Mouse (Mus musculus) limb, embryonic 15.5 days (tissue): ENCODE data around the gene Rbfox1. TPM values are rescaled to one million over a fixed set of nuclear protein-coding genes. Genes with fewer than 3 reads are reported as not detected.

ENCODE experiments used
- ATAC-seq: fragments of 200-750 bp; cut with Nextera tagmentation; 2 replicates; pipeline ENCODE4 v1.8.0; 2017; ENCODE audit warnings: low read depth, moderate TSS enrichment; ENCODE audit not compliant: insufficient number of reproducible peaks, low FRiP score, low TSS enrichment
- H3K27ac ChIP-seq: fragments of 300-500 bp; sonication (generic); 2 replicates; pipeline ENCODE4 v1.5.1; 2015; ENCODE audit warnings: moderate library complexity, mild to moderate bottlenecking, inconsistent platforms
- H3K27me3 ChIP-seq: fragments of 300-500 bp; sonication (generic); 2 replicates; pipeline ENCODE4 v1.6.1; 2015; ENCODE audit warnings: inconsistent platforms
- H3K36me3 ChIP-seq: fragments of 300-500 bp; sonication (generic); 2 replicates; pipeline ENCODE4 v1.6.1; 2015; ENCODE audit warnings: inconsistent platforms
- H3K4me1 ChIP-seq: fragments of 300-500 bp; sonication (generic); 2 replicates; pipeline ENCODE4 v1.6.1; 2015; ENCODE audit warnings: inconsistent platforms
- H3K4me2 ChIP-seq: fragments of 300-500 bp; sonication (generic); 2 replicates; pipeline ENCODE4 v1.6.1; 2015; ENCODE audit warnings: mild to moderate bottlenecking, inconsistent platforms
- H3K4me3 ChIP-seq: fragments of 300-500 bp; sonication (generic); 2 replicates; pipeline ENCODE4 v1.5.1; 2015; ENCODE audit warnings: mild to moderate bottlenecking, inconsistent platforms
- H3K9ac ChIP-seq: fragments of 300-500 bp; sonication (generic); 2 replicates; pipeline ENCODE4 v1.6.1; 2015; ENCODE audit warnings: inconsistent platforms
- H3K9me3 ChIP-seq: fragments of 300-500 bp; sonication (generic); 2 replicates; pipeline ENCODE4 v1.6.1; 2016; ENCODE audit warnings: inconsistent platforms
- WGBS: fragments of 180-500 bp; shearing (Covaris S2); methylation state at CpG from one replicate; pipeline ENCODE4 v1.1.7; 2015; 5-methylcytosine and 5-hydroxymethylcytosine counted together
- polyA plus RNA-seq: library from polyadenylated mRNA; unstranded; fragments of >200 nt; fragmentation: Nextera tagmentation; extraction: Ambion mirVana; gene quantifications from 2 replicates; pipeline ENCODE4 v1.2.1, GENCODE M21; 2015

Gene Rbfox1
- polyA plus RNA-seq, 1 experiment from 2014 or later, result 4.0 TPM

DNA sequence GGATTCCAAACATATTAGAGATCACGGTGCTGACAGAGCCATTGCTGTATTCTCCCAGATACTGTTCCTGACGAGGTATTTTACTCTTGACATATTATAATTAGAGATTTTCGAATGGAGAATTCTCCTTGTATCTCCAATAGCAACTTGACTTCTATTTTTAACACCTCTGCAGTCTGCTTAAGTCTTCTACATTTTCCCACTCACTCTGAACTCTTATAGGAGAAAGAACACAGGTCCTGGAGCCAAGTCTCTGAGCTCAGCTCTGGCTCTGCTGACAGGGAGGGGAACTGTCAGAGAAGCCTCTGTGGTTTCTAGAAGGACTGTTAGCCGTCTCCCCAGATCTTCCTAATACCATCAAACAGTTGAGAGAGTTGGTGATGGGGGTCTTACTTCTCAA, 1344.1 kb downstream of the Rbfox1 start:
- H3K36me3 ChIP-seq, result no peaks in the 10 kb centered on the region
- 0 out of 2 replicates have a peak, but pooled peaks cover 2% of the 10 kb centered on the region for H3K4me1 ChIP-seq
- H3K9me3 ChIP-seq, result no peaks in the 10 kb centered on the region
- H3K4me3 ChIP-seq, result no peak overlapping the region
- WGBS, result 52% methylated on average over 4 of the region's 4 CpGs
- no peak overlapping the region for H3K4me2 ChIP-seq
- no peak overlapping the region for H3K27ac ChIP-seq
- no peak for ATAC-seq
- no peak overlapping the region for H3K9ac ChIP-seq
- H3K27me3 ChIP-seq, result no peaks in the 10 kb centered on the region

DNA sequence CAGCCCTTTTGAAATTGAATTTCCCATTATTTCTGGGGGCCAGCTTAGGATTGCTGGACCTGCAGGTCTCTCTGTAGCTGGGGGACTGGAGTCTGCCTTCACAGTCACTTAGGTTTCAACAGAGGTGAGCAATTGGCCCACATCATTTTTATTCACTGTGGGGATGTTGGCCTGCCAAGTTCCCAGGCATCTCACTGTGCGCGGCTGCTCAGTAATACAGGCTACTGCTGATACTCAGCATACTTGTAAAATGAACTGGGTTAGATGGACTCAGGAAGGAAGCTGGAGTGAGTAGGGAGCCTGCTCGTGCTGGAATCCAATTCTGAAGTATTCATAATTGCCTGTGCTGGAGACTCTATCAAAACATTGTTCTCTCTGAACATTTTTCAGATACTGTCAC, 1356.5 kb downstream of the Rbfox1 start:
- H3K4me1 ChIP-seq, result no peaks in the 10 kb centered on the region
- no peak overlapping the region for H3K4me3 ChIP-seq
- 50% methylated on average over 3 of the region's 3 CpGs for WGBS
- H3K9ac ChIP-seq, result no peak overlapping the region
- no peaks in the 10 kb centered on the region for H3K9me3 ChIP-seq
- no peak overlapping the region for H3K27ac ChIP-seq
- no peak for ATAC-seq
- H3K4me2 ChIP-seq, result no peak overlapping the region
- H3K27me3 ChIP-seq, result no peaks in the 10 kb centered on the region
- no peaks in the 10 kb centered on the region for H3K36me3 ChIP-seq

DNA sequence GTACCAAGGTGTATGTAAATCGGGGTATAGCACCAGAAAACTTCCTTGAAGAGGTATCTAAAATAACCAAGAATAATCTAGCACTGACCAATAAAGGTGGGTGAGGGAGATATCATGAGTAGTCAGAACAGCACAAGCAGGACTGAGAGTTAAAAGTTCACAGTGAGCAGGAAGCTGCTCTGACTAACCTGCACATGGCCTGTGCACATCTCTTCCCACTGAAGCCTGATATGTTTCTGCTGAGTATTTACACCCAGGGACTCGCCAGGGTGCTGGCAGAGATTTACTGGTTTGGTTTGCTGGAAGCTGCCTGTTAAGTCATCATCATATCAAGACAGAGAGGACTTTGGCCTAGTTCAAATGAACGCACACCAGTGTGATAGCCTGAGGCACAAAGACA, 1357.3 kb downstream of the Rbfox1 start:
- H3K36me3 ChIP-seq, result no peaks in the 10 kb centered on the region
- H3K9ac ChIP-seq, result no peak overlapping the region
- 80% methylated on average over 3 of the region's 3 CpGs for WGBS
- no peak overlapping the region for H3K4me3 ChIP-seq
- no peaks in the 10 kb centered on the region for H3K9me3 ChIP-seq
- H3K4me1 ChIP-seq, result no peaks in the 10 kb centered on the region
- no peak overlapping the region for H3K27ac ChIP-seq
- no peak overlapping the region for H3K4me2 ChIP-seq
- no peaks in the 10 kb centered on the region for H3K27me3 ChIP-seq
- ATAC-seq, result no peak

DNA sequence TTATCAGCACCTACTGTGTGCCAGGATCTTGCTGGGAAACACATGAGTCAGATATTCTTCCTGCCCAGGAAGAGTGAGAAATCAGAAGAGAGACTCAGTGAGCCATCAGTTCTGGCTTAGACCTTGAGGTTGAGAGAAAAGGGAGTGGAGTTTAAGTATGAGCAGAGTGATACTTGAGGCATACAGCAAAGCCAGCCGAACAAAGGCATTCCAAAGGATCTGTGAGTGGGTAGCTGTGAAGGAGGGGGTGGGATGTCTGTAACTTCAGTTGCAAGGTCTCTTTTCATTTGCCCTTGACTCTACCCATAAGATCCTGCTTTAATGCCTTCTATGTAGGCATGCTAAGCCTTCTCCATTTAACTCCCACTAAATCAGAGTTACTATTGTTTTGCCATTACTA, 1359.2 kb downstream of the Rbfox1 start:
- no peaks in the 10 kb centered on the region for H3K36me3 ChIP-seq
- ATAC-seq, result no peak
- H3K27ac ChIP-seq, result no peak overlapping the region
- no peaks in the 10 kb centered on the region for H3K4me1 ChIP-seq
- H3K4me3 ChIP-seq, result no peak overlapping the region
- no peaks in the 10 kb centered on the region for H3K27me3 ChIP-seq
- no peak overlapping the region for H3K4me2 ChIP-seq
- no peaks in the 10 kb centered on the region for H3K9me3 ChIP-seq
- WGBS, result 76% methylated on average over 1 of the region's 1 CpGs
- H3K9ac ChIP-seq, result no peak overlapping the region

DNA sequence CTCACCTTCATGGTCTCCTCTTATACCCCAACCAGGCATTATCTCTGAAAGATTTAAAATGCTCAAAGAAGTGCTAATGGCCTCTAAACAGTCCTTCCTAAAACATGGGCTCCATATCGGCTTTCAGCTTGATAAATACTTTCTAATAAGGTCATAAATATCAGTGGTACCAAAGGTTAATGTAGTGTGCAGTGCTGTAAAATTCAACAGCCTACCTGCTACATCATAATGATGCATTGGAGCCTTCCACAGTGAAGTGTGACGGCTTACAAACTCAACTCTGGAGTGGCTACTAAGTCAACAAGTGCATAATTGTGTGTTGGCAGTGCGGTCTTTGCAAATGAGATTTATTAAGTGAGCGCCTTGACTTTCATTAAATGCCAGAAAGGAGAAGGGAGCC, 1366.5 kb downstream of the Rbfox1 start:
- no peak for ATAC-seq

DNA sequence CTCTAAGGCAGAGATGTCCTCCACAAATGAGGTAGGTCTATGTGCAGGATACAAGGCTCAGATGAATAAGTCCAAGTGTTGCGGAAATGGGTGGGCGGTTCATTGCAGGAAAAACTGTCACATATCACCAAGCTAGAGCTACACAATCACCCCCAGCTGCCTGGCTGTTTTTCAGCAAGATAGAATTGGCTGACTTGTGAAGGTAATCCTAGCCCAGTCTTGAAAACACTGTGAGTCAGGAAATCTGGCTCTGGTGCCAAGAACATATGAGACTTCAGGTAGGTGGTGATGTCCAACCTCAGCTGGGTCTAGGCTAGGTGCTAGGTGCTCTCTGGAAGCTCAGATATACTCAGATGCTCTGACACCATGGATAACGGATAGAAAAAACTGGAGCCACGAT, 1372.2 kb downstream of the Rbfox1 start:
- no peaks in the 10 kb centered on the region for H3K36me3 ChIP-seq
- no peak overlapping the region for H3K4me3 ChIP-seq
- H3K4me2 ChIP-seq, result no peak overlapping the region
- no peak overlapping the region for H3K27ac ChIP-seq
- no peaks in the 10 kb centered on the region for H3K9me3 ChIP-seq
- no peaks in the 10 kb centered on the region for H3K27me3 ChIP-seq
- 93% methylated on average over 4 of the region's 4 CpGs for WGBS
- no peak overlapping the region for H3K9ac ChIP-seq
- no peak for ATAC-seq
- no peaks in the 10 kb centered on the region for H3K4me1 ChIP-seq

More for the DNA sequence above, 1366.5 kb downstream of the Rbfox1 start:
- H3K4me2 ChIP-seq, result no peak overlapping the region
- H3K27me3 ChIP-seq, result no peaks in the 10 kb centered on the region
- no peak overlapping the region for H3K27ac ChIP-seq
- no peaks in the 10 kb centered on the region for H3K4me1 ChIP-seq
- H3K9ac ChIP-seq, result no peak overlapping the region
- H3K36me3 ChIP-seq, result no peaks in the 10 kb centered on the region
- WGBS, result 59% methylated on average over 4 of the region's 4 CpGs
- no peak overlapping the region for H3K4me3 ChIP-seq
- no peaks in the 10 kb centered on the region for H3K9me3 ChIP-seq

DNA sequence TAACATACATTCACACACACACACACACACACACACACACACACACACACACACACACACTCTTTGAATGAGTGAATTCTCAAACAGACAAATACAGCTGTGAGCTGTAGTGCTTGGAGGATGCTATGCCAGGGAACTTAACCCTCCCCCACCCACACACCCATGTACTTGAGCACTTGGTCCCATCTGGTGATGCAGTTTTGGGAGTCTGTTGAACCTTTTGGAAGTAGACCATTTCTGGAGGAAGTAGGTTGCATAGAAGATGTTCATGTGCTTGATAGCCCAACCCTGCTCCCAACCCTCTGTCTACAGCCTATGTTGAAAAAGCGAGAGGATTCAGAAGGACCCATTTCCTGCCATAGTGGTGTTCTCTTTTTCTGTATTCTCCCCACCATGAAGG, 1378.1 kb downstream of the Rbfox1 start:
- Histone ChIP-seq H3K4me1 (no peaks in the 10 kb centered on the region), H3K9ac (no peak overlapping the region), H3K27me3 (no peaks in the 10 kb centered on the region), H3K4me2 (no peak overlapping the region), H3K36me3 (no peaks in the 10 kb centered on the region), H3K4me3 (no peak overlapping the region), H3K9me3 (no peaks in the 10 kb centered on the region), H3K27ac (no peak overlapping the region)
- no peak for ATAC-seq
- 89% methylated on average over 1 of the region's 1 CpGs for WGBS

DNA sequence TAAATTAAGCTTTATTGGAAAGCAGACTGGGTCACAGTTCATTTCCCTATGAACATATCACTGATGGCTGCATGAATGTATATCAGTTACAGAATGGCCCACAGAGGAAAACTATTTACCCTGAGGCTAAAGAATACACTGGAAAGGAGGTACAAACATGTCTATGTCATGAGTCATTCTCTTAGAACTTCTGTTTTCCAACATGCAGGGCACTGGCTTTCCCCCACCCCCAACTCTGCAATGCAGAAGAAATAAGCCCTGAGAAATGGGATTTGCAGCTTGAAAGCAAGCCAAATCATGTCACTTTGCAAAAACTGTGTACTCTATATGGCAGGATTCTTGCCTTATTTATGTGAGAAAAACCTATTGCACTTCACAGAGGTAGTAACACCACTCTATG, 1380.6 kb downstream of the Rbfox1 start:
- Histone ChIP-seq H3K36me3 (no peaks in the 10 kb centered on the region), H3K9ac (no peak overlapping the region), H3K27me3 (no peaks in the 10 kb centered on the region), H3K4me2 (no peak overlapping the region), H3K4me3 (no peak overlapping the region), H3K27ac (no peak overlapping the region), H3K9me3 (no peaks in the 10 kb centered on the region), H3K4me1 (no peaks in the 10 kb centered on the region)
- ATAC-seq, result no peak

DNA sequence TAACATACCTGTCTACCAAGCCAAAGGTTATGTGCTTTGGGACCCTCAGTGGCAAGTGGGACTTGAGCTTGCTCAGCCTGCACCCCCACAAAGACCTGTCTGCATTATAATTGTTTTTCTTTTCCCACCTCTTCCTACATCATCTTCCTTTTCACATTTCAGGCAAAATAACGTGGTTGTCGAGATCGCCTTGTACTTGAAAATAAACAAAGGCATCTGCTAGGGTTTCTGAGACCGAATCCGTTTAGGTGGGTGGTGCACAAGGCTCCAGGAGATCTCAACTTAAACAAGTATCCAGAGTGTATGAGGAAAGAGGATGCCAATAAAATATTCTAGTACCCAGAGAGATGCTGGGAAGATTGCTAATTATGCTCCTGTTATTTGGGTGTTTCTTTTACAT, 1390.3 kb downstream of the Rbfox1 start:
- H3K9me3 ChIP-seq, result no peaks in the 10 kb centered on the region
- no peak overlapping the region for H3K4me3 ChIP-seq
- no peaks in the 10 kb centered on the region for H3K36me3 ChIP-seq
- H3K4me1 ChIP-seq, result no peaks in the 10 kb centered on the region
- H3K4me2 ChIP-seq, result no peak overlapping the region
- WGBS, result 89% methylated on average over 5 of the region's 5 CpGs
- H3K27ac ChIP-seq, result no peak overlapping the region
- no peaks in the 10 kb centered on the region for H3K27me3 ChIP-seq
- ATAC-seq, result no peak
- H3K9ac ChIP-seq, result no peak overlapping the region

DNA sequence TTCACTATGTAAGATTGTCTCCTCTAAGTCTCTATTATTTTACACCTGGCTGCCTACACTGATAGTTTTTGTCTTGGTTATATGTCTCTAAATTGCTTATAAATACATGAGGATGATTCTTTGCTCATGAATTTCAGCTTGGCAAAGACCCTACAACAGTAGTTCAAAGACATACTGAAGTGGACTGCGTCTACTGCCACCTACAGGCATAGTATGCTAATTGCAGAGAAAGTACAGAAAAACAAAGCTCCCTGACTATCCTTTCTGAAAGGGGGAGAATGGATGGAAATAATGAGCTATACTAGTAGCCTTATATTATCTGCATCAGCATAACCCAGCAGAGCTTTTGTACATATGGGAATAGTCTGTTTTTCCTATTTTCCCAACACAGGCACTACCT, 1390.7 kb downstream of the Rbfox1 start:
- Histone ChIP-seq H3K36me3 (no peaks in the 10 kb centered on the region), H3K4me1 (no peaks in the 10 kb centered on the region), H3K4me3 (no peak overlapping the region), H3K27me3 (no peaks in the 10 kb centered on the region), H3K27ac (no peak overlapping the region), H3K9ac (no peak overlapping the region), H3K9me3 (no peaks in the 10 kb centered on the region), H3K4me2 (no peak overlapping the region)
- 47% methylated on average over 1 of the region's 1 CpGs for WGBS
- ATAC-seq, result no peak

DNA sequence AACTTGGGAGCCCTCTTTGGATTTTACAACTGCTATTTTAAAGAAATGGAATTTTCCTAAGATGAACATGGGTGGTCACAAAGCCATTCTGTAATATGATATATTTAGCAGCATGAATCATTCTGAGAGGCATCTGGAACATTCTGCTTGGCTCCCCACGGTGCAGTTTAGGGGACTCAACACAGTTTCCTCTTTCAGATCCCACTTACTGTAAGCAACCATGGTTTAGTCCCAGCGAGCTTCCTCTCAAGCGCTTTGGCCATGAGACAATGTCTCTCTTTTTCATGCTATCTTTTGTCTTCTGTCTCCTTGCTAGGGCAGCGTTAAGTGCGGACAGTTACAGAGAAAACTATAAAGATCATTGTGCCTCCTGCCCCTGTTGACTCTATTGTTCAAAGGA, 1394.4 kb downstream of the Rbfox1 start:
- Histone ChIP-seq H3K27ac (peak overlapping the region; percentile 5; the same call in 1 of the 2 replicates), H3K4me1 (no peaks in the 10 kb centered on the region), H3K27me3 (no peaks in the 10 kb centered on the region), H3K36me3 (no peaks in the 10 kb centered on the region), H3K9ac (no peak overlapping the region), H3K4me2 (no peak overlapping the region), H3K4me3 (no peak overlapping the region), H3K9me3 (no peaks in the 10 kb centered on the region)
- 46% methylated on average over 5 of the region's 5 CpGs for WGBS
- 0 out of 2 replicates have a peak, but pooled peaks have one; percentile 58 for ATAC-seq

DNA sequence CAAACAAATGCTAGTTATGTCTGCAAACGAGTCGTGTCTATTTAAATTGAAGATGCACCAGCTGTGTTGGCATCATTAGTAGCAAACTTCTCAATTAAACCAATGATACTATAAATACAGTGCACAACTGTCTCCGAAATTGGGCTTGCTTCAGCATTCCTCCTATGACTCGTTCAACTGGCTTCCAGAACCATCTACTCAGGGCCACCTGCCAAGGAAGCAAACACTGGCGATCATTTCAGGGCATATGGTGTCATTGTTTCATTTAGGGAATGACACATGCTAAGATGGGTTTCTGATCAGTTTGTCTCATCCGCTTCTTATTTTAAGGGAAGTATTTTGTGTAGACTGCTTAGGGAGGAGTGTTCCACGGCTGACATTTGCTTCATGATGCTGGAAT, 1397.1 kb downstream of the Rbfox1 start:
- WGBS, result 80% methylated on average over 7 of the region's 7 CpGs
- Histone ChIP-seq H3K4me3 (no peak overlapping the region), H3K4me2 (no peak overlapping the region), H3K27ac (no peak overlapping the region), H3K9me3 (no peaks in the 10 kb centered on the region), H3K4me1 (no peaks in the 10 kb centered on the region), H3K9ac (no peak overlapping the region), H3K36me3 (no peaks in the 10 kb centered on the region), H3K27me3 (no peaks in the 10 kb centered on the region)
- ATAC-seq, result no peak

DNA sequence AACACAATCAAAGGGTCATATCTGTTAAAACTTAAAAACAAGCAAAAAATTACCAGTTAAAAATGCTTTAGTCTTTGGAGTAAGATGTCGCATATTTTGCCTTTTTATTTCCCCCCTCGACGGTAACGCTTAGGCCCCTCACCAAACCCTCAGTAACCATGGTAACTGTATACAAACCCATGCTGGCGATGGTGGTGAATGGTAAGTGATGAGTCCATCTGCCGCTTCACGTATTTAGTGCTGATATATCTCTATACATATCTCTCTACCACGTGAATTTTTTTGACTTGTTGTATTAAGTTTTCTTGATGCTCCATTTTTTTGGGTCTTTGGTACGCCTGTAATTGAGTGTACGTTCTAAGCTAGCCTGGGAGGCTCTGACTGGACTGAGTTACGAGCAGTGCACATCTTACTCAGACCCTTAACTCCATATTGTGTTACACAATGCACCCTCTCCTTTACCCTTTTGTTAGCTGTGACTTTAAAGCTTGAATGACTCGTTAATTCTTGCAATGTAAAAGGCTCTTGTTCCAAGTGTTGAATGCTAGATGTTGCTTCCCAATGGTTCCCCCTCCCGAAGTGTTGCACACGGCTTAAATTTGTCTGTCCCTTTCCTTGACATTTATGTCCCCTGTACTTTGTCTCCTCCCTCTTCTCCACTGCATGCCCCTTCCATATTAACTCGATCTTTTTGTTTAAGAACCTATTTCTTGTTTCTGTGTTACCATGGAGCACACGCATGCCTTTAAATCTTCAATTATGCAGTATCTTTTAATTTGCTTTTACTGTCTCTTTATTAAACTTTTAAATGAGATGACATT, 1408.0 kb downstream of the Rbfox1 start:
- no peak for ATAC-seq
- 81% methylated on average over 16 of the region's 16 CpGs for WGBS
- Histone ChIP-seq H3K9ac (no peak overlapping the region), H3K36me3 (no peaks in the 10 kb centered on the region), H3K9me3 (no peaks in the 10 kb centered on the region), H3K27me3 (no peaks in the 10 kb centered on the region), H3K4me2 (no peak overlapping the region), H3K27ac (no peak overlapping the region), H3K4me1 (no peaks in the 10 kb centered on the region), H3K4me3 (no peak overlapping the region)
